Mouse (Mus musculus) liver, embryonic 11.5 days (tissue): ENCODE measurements around the gene Mcm3. TPM values are rescaled to one million over a fixed set of nuclear protein-coding genes. Genes with fewer than 3 reads are reported as not detected.

ENCODE experiments used
- ATAC-seq: fragments of 200-750 bp; cut with Nextera tagmentation; replicated peaks from 2 replicates; pipeline ENCODE4 v1.8.0; 2017; ENCODE audit warnings: moderate number of reproducible peaks, mild to moderate bottlenecking, moderate TSS enrichment, moderate library complexity; ENCODE audit not compliant: low FRiP score
- DNase-seq: peaks from one replicate; pipeline ENCODE4 v3.0.0-alpha.2; 2017; ENCODE audit warnings: low spot score
- H3K27ac ChIP-seq: fragments of 300-500 bp; sonication (generic); 2 replicates; pipeline ENCODE4 v1.5.1; 2014; ENCODE audit warnings: mild to moderate bottlenecking, low read depth, low read length, control low read depth
- H3K27me3 ChIP-seq: fragments of 300-500 bp; sonication (generic); replicated peaks from 2 replicates; pipeline ENCODE4 v1.6.1; 2014; ENCODE audit warnings: low read length, mixed read lengths; ENCODE audit not compliant: control insufficient read depth, insufficient read depth
- H3K36me3 ChIP-seq: fragments of 300-500 bp; sonication (generic); 2 replicates; pipeline ENCODE4 v1.6.1; 2014; ENCODE audit warnings: mild to moderate bottlenecking, low read length, moderate library complexity, mixed read lengths; ENCODE audit not compliant: control insufficient read depth, insufficient read depth
- H3K4me1 ChIP-seq: fragments of 300-500 bp; sonication (generic); replicated peaks from 2 replicates; pipeline ENCODE4 v1.6.1; 2014; ENCODE audit warnings: low read length, mixed read lengths; ENCODE audit not compliant: control insufficient read depth, insufficient read depth
- H3K4me2 ChIP-seq: fragments of 300-500 bp; sonication (generic); 2 replicates; pipeline ENCODE4 v1.6.1; 2014; ENCODE audit warnings: mild to moderate bottlenecking, control low read depth, moderate library complexity
- H3K4me3 ChIP-seq: fragments of 300-500 bp; sonication (generic); 2 replicates; pipeline ENCODE4 v1.5.1; 2014; ENCODE audit warnings: low read depth, low read length, control low read depth
- H3K9ac ChIP-seq: fragments of 300-500 bp; sonication (generic); 2 replicates; pipeline ENCODE4 v1.6.1; 2014; ENCODE audit warnings: low read depth, low read length, control low read depth
- H3K9me3 ChIP-seq: fragments of 300-500 bp; sonication (generic); 2 replicates; pipeline ENCODE4 v1.6.1; 2016; ENCODE audit warnings: low read length, inconsistent platforms, mixed read lengths; ENCODE audit not compliant: control insufficient read depth
- WGBS: fragments of 180-500 bp; shearing (Covaris S2); extraction: QIAGEN DNeasy Blood & Tissue Kit; methylation state at CpG from one replicate; pipeline ENCODE4 v1.1.7; 2014; 5-methylcytosine and 5-hydroxymethylcytosine counted together
- polyA plus RNA-seq: library from polyadenylated mRNA; unstranded; fragments of >200 nt; fragmentation: Nextera tagmentation; extraction: Ambion mirVana; gene quantifications from 2 replicates; pipeline ENCODE4 v1.2.1, GENCODE M21; 2014

The Mcm3 gene
- polyA plus RNA-seq, 1 experiment from 2014 or later, result 311 TPM

- Histone ChIP-seq H3K4me1 (peaks cover 3% of the 10 kb centered on the region; the same call in 1 of the 2 replicates), H3K9ac (no peak overlapping the region), H3K27me3 (no peaks in the 10 kb centered on the region), H3K27ac (no peak overlapping the region), H3K4me3 (no peak overlapping the region), H3K36me3 (no peaks in the 10 kb centered on the region), H3K9me3 (no peaks in the 10 kb centered on the region), H3K4me2 (no peak overlapping the region)
- WGBS, result 83% methylated on average over 3 of the region's 3 CpGs
- ATAC-seq (no peak), DNase-seq (no peak)
Observed at GRCm38 (mm10) chr1:20836551-20837125, 16.5 kb upstream of the Mcm3 start.

DNA sequence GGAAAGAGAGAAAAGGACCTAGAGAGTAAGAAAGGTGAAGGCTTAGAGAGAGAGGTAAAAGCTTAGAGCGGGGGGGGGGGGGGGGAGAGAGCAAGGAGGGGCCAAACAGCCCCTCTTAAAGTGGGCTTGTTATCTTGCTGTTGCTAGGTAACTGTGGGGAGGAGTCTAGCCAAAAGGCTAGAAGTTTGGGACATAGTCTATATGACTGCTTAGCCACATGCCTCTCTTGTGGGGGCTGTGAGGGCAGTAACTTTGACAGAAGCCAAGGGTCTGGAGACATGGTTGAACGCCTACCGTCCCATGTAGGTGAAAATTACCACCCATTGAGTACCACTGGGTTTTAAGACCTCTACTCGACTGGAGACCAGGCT, 13.0 kb upstream of the Mcm3 start:
- H3K4me3 ChIP-seq, result no peak overlapping the region
- no peak overlapping the region for H3K4me2 ChIP-seq
- H3K9me3 ChIP-seq, result no peaks in the 10 kb centered on the region
- no peak overlapping the region for H3K9ac ChIP-seq
- no peak overlapping the region for H3K27ac ChIP-seq
- ATAC-seq (peak; percentile 75), DNase-seq (no peak)
- no peaks in the 10 kb centered on the region for H3K27me3 ChIP-seq
- H3K4me1 ChIP-seq, result peaks cover 3% of the 10 kb centered on the region; the same call in 1 of the 2 replicates
- 74% methylated on average over 4 of the region's 4 CpGs for WGBS
- no peaks in the 10 kb centered on the region for H3K36me3 ChIP-seq

DNA sequence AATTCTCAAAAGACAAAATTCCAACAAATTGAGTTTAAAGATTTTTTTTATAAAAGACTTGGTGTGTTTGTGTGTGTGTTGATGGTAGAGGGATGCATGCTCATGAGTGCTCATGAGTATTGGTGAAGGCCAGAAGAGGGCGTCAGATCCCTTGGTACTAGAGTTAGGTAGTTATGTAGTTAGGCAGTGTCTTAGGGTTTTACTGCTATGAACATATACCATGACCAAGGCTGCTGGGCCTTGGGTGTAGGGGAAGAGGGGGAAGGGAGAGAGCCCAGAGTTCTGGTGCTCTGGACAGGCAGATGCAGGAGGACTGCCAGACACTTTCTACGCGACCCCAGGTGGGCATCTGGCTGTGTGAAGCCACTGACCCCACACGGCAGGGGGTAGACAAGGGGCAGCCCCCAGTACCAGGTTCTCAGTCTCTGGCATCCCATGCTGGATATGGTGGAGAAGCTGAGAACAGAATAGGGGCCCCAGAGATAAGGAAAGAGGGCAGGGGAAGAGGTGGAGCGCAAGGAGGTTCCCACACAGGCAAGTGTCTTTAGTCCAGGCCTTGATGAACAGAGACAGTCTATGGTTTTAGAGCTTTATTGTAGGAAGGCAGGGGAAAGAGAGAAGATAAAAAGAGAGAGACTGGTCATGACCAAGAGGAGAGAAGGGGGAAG, 12.5 kb upstream of the Mcm3 start:
- Histone ChIP-seq H3K27ac (no peak overlapping the region), H3K27me3 (no peaks in the 10 kb centered on the region), H3K9me3 (no peaks in the 10 kb centered on the region), H3K36me3 (no peaks in the 10 kb centered on the region), H3K9ac (no peak overlapping the region), H3K4me2 (0 out of 2 replicates have a peak overlapping the region, but pooled peaks have one; percentile 9), H3K4me3 (no peak overlapping the region), H3K4me1 (peaks cover 3% of the 10 kb centered on the region; the same call in 1 of the 2 replicates)
- WGBS, result 60% methylated on average over 5 of the region's 5 CpGs
- peak; percentile 86 for ATAC-seq
- DNase-seq, result no peak

- no peak overlapping the region for H3K4me2 ChIP-seq
- 74% methylated on average over 1 of the region's 1 CpGs for WGBS
Observed at GRCm38 (mm10) chr1:20830546-20830945, 10.4 kb upstream of the Mcm3 start.

GRCm38 (mm10) chr1:20828061-20828460, 7.9 kb upstream of the Mcm3 start:
- Histone ChIP-seq H3K4me1 (peaks cover 3% of the 10 kb centered on the region; the same call in 1 of the 2 replicates), H3K36me3 (no peaks in the 10 kb centered on the region), H3K27me3 (no peaks in the 10 kb centered on the region), H3K4me3 (no peak overlapping the region), H3K9ac (no peak overlapping the region), H3K4me2 (no peak overlapping the region), H3K27ac (no peak overlapping the region), H3K9me3 (no peaks in the 10 kb centered on the region)
- 77% methylated on average over 2 of the region's 2 CpGs for WGBS
- no peak for DNase-seq
- ATAC-seq, result no peak

More at GRCm38 (mm10) chr1:20830546-20830945, 10.4 kb upstream of the Mcm3 start:
- Histone ChIP-seq H3K4me1 (peaks cover 3% of the 10 kb centered on the region; the same call in 1 of the 2 replicates), H3K9me3 (no peaks in the 10 kb centered on the region), H3K4me3 (no peak overlapping the region), H3K27me3 (no peaks in the 10 kb centered on the region), H3K27ac (no peak overlapping the region), H3K36me3 (no peaks in the 10 kb centered on the region), H3K9ac (no peak overlapping the region)
- DNase-seq, result no peak
- ATAC-seq, result no peak

DNA sequence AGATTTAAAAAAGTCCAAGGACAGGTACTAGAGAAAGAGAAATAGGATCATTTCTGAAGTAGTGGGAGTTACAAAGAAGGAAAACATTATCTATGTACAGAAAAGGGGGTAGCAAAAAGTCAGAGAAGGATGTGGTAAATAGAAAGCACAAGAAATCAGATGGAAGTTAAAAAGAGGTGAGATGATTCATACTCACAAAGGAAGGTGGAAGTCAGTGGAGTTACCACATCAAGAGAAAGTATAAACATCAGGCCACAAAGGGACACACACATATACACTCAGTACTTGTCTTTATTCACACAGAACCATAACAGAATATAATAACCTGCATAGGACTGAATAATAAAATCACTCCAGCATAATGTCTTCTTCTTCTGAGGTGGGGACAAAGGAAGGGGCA, 4.9 kb upstream of the Mcm3 start:
- H3K4me3 ChIP-seq, result no peak overlapping the region
- H3K27ac ChIP-seq, result no peak overlapping the region
- no peaks in the 10 kb centered on the region for H3K4me1 ChIP-seq
- no peak for DNase-seq
- no peaks in the 10 kb centered on the region for H3K9me3 ChIP-seq
- H3K9ac ChIP-seq, result no peak overlapping the region
- ATAC-seq, result no peak
- no peak overlapping the region for H3K4me2 ChIP-seq
- no peaks in the 10 kb centered on the region for H3K36me3 ChIP-seq
- no peaks in the 10 kb centered on the region for H3K27me3 ChIP-seq

GRCm38 (mm10) chr1:20823906-20824305, 3.8 kb upstream of the Mcm3 start:
- Histone ChIP-seq H3K9ac (no peak overlapping the region), H3K36me3 (no peaks in the 10 kb centered on the region), H3K27me3 (no peaks in the 10 kb centered on the region), H3K9me3 (no peaks in the 10 kb centered on the region), H3K4me3 (no peak overlapping the region), H3K4me2 (no peak overlapping the region), H3K27ac (no peak overlapping the region), H3K4me1 (no peaks in the 10 kb centered on the region)
- ATAC-seq (no peak), DNase-seq (no peak)
- 70% methylated on average over 2 of the region's 2 CpGs for WGBS

DNA sequence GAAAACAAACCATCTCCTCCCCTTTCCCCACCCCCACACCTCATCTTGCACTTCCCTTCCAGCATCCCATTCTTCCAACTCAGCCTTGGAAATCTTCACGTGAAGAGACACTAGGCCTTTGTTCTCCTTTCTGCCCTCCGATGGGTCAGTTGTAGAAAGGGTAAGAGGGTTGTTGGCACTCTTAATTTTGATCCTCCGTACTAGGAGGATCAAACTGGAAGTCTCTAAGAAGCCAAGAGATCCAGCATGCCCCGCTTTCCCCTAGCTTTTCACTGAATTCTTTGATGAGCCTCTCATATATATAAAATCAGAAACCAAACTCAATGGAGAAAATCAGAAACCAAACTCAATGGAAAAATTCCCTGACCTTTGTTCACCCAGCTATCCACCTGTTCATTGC, 3.4 kb upstream of the Mcm3 start:
- Histone ChIP-seq H3K27ac (no peak overlapping the region), H3K9ac (no peak overlapping the region), H3K4me1 (peaks cover 3% of the 10 kb centered on the region; the same call in 1 of the 2 replicates), H3K4me2 (no peak overlapping the region), H3K27me3 (no peaks in the 10 kb centered on the region), H3K4me3 (no peak overlapping the region), H3K9me3 (no peaks in the 10 kb centered on the region), H3K36me3 (0 out of 2 replicates have a peak, but pooled peaks cover under 1% of the 10 kb centered on the region)
- DNase-seq (no peak), ATAC-seq (no peak)
- 67% methylated on average over 4 of the region's 4 CpGs for WGBS

- H3K4me2 ChIP-seq, result peak overlapping the region; percentile 51; the same call in 1 of the 2 replicates
Observed at GRCm38 (mm10) chr1:20820959-20821358, 847 bp upstream of the Mcm3 start.

More at GRCm38 (mm10) chr1:20820959-20821358, 847 bp upstream of the Mcm3 start:
- WGBS, result 83% methylated on average over 4 of the region's 4 CpGs
- Histone ChIP-seq H3K27ac (no peak overlapping the region), H3K27me3 (no peaks in the 10 kb centered on the region), H3K4me1 (peaks cover 6% of the 10 kb centered on the region; the same call in 1 of the 2 replicates), H3K36me3 (peaks cover 17% of the 10 kb centered on the region), H3K9me3 (no peaks in the 10 kb centered on the region), H3K4me3 (no peak overlapping the region), H3K9ac (no peak overlapping the region)
- DNase-seq (no peak), ATAC-seq (no peak)
